Mouse (Mus musculus) hindbrain, embryonic 15.5 days (tissue): ENCODE measurements at regions not wholly inside any gene's neighbourhood (a gene's known extent, or its start where the extent isn't known, plus 50 kb on each side); places are given as distances from the start of the nearest gene placed in this dataset.

ENCODE experiments used
- ATAC-seq: fragments of 200-750 bp; cut with Nextera tagmentation; 2 replicates; pipeline ENCODE4 v1.8.0; 2017; ENCODE audit warnings: low read depth, moderate number of reproducible peaks, moderate TSS enrichment; ENCODE audit not compliant: low FRiP score
- H3K27ac ChIP-seq: fragments of 300-500 bp; sonication (generic); replicated peaks from 2 replicates; pipeline ENCODE4 v1.5.1; 2015; ENCODE audit warnings: mild to moderate bottlenecking, inconsistent platforms
- H3K27me3 ChIP-seq: fragments of 300-500 bp; sonication (generic); 2 replicates; pipeline ENCODE4 v1.6.1; 2015; ENCODE audit warnings: control low read depth, inconsistent platforms
- H3K36me3 ChIP-seq: fragments of 300-500 bp; sonication (generic); 2 replicates; pipeline ENCODE4 v1.6.1; 2015; ENCODE audit warnings: control low read depth, inconsistent platforms
- H3K4me1 ChIP-seq: fragments of 300-500 bp; sonication (generic); replicated peaks from 2 replicates; pipeline ENCODE4 v1.6.1; 2015; ENCODE audit warnings: control low read depth, inconsistent platforms
- H3K4me2 ChIP-seq: fragments of 300-500 bp; sonication (generic); 2 replicates; pipeline ENCODE4 v1.6.1; 2015; ENCODE audit warnings: moderate library complexity, mild to moderate bottlenecking, inconsistent platforms
- H3K4me3 ChIP-seq: fragments of 300-500 bp; sonication (generic); 2 replicates; pipeline ENCODE4 v1.5.1; 2015; ENCODE audit warnings: mild to moderate bottlenecking, inconsistent platforms
- H3K9ac ChIP-seq: fragments of 300-500 bp; sonication (generic); 2 replicates; pipeline ENCODE4 v1.6.1; 2015; ENCODE audit warnings: inconsistent platforms
- H3K9me3 ChIP-seq: fragments of 300-500 bp; sonication (generic); 2 replicates; pipeline ENCODE4 v1.6.1; 2016; ENCODE audit warnings: control low read depth, inconsistent platforms
- WGBS: fragments of 180-500 bp; shearing (Covaris S2); methylation state at CpG from one replicate; pipeline ENCODE4 v1.1.7; 2015; 5-methylcytosine and 5-hydroxymethylcytosine counted together

DNA sequence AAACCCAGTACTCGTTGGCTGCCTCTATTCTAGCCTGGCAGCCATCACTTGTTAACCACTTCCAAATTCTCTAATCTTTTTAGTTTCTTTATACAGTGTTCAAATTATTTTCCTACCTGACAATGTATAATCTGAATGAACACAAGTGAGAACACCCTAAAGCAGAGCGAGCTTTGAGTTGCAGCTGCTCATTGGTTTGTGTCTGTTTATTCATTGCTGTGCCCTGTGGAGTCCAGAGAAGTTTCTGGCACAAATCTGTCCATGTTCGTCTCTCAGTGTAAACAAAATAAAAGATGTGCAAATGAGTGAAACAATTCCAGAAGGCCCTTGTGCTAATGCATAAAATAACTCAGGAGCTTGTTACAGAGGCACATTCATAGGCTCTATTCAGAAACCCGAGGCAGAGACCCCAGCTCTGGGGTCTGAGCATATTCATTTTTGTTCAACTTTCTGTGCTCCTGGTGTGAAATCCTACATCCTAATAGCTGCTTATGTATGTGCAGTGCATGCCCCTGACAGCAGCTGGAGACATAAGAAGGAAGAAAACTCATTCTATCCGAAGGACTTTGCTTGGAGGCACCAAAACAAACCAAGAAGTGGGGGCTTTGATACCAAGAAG is 469.5 kb upstream of the Kdm8 start:
- no peak for ATAC-seq

DNA sequence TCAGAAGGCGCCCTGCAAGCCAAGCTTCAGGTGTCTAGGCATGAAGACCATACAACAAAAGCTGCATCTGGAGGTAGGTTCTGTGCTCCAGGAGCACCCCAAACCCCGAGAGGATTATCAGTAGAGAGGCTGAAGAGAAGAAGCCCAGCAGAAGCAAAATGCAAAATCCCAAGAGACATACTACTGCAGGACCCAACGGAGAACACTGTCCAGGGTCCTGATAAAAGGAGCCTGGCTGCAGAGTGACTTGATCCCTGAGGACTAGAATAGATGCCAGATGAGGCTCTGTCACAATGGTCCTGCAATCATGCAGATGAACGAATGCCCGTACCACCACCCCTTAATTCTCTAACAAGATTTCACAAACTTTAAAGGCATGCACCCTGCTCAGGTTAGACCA is 455.0 kb upstream of the Kdm8 start:
- peaks cover 9% of the 10 kb centered on the region for H3K4me1 ChIP-seq
- 71% methylated on average over 5 of the region's 5 CpGs for WGBS
- H3K9me3 ChIP-seq: no peaks in the 10 kb centered on the region
- H3K27me3 ChIP-seq: no peaks in the 10 kb centered on the region
- H3K4me2 ChIP-seq: no peak overlapping the region
- H3K36me3 ChIP-seq: no peaks in the 10 kb centered on the region
- no peak overlapping the region for H3K4me3 ChIP-seq
- no peak overlapping the region for H3K9ac ChIP-seq
- ATAC-seq: no peak
- H3K27ac ChIP-seq: no peak overlapping the region

More for the DNA sequence above, 469.5 kb upstream of the Kdm8 start:
- Histone ChIP-seq H3K36me3 (no peaks in the 10 kb centered on the region), H3K4me3 (no peak overlapping the region), H3K9me3 (no peaks in the 10 kb centered on the region), H3K4me1 (no peaks in the 10 kb centered on the region), H3K4me2 (no peak overlapping the region), H3K9ac (no peak overlapping the region), H3K27ac (no peak overlapping the region), H3K27me3 (no peaks in the 10 kb centered on the region)
- WGBS: 64% methylated on average over 5 of the region's 5 CpGs

DNA sequence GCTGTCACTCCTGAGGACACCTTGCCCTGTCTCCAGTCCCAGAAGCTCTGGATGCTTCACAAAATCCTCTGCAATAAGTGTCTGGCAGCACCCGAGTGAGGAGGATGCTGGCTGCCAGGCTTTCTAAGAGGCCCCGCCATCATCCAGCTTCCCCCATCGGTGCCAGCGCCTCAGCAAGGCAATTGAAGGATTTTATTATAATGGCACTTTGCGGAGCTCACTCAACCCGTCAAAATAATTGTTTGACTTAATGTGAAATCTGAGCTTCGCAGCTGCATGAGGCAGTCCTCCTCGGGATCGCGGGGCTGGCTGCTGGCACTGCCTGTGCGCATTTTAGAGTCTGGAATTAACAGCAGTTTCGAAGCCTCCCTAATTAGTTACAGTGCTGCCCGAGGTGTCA is 453.8 kb upstream of the Kdm8 start:
- no peak overlapping the region for H3K4me3 ChIP-seq
- peaks cover 9% of the 10 kb centered on the region for H3K4me1 ChIP-seq
- no peaks in the 10 kb centered on the region for H3K36me3 ChIP-seq
- H3K4me2 ChIP-seq: peak overlapping the region; percentile 37
- no peaks in the 10 kb centered on the region for H3K9me3 ChIP-seq
- no peak for ATAC-seq
- H3K9ac ChIP-seq: 0 out of 2 replicates have a peak overlapping the region, but pooled peaks have one; percentile 7
- H3K27me3 ChIP-seq: no peaks in the 10 kb centered on the region
- no peak overlapping the region for H3K27ac ChIP-seq
- WGBS: 19% methylated on average over 13 of the region's 13 CpGs

DNA sequence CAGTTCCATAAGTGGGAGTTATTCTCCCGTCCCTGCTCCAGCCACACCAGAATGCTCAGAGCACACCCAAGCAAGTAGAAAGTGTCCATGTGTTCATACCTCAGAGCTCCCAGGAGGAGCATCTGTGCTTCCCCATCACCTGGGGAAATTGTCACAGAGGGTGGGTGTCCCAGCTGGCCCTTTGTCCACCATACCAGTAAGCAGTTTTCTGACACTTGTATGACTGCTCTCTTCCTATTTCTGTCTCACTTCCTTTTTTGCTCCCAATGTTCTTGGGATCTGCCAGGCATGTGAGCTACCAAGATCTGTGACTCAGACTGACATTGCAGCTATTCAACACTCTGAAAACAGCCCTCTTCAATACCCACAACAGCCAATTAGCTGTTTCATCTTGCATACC is 447.9 kb upstream of the Kdm8 start:
- H3K9me3 ChIP-seq: no peaks in the 10 kb centered on the region
- no peaks in the 10 kb centered on the region for H3K36me3 ChIP-seq
- no peaks in the 10 kb centered on the region for H3K4me1 ChIP-seq
- H3K27me3 ChIP-seq: no peaks in the 10 kb centered on the region
- H3K9ac ChIP-seq: no peak overlapping the region
- ATAC-seq: no peak
- H3K27ac ChIP-seq: no peak overlapping the region
- H3K4me3 ChIP-seq: no peak overlapping the region
- WGBS: 87% methylated on average over 1 of the region's 1 CpGs
- no peak overlapping the region for H3K4me2 ChIP-seq

DNA sequence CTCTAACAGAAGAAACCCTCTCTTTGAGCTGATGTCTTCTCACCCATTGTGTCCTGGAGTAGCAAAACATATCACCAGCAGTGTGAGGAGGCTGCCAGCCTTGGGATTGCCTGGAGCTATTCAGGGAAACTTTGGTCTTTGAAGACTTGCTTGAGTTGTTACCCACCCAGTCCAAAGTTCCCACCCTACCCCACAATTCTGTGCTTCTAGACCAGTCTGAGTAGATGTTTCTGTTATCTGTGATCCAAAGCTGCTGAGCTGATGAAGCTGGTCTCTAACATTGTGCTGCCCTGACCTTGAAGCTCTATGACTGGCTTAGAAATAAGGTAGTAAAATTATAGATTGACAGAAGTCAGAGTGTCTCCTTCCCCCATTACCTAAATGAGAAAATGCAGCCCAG is 443.8 kb upstream of the Kdm8 start:
- Histone ChIP-seq H3K4me2 (no peak overlapping the region), H3K9ac (no peak overlapping the region), H3K4me1 (no peaks in the 10 kb centered on the region), H3K27me3 (no peaks in the 10 kb centered on the region), H3K9me3 (no peaks in the 10 kb centered on the region), H3K4me3 (no peak overlapping the region), H3K27ac (no peak overlapping the region), H3K36me3 (no peaks in the 10 kb centered on the region)
- no peak for ATAC-seq

DNA sequence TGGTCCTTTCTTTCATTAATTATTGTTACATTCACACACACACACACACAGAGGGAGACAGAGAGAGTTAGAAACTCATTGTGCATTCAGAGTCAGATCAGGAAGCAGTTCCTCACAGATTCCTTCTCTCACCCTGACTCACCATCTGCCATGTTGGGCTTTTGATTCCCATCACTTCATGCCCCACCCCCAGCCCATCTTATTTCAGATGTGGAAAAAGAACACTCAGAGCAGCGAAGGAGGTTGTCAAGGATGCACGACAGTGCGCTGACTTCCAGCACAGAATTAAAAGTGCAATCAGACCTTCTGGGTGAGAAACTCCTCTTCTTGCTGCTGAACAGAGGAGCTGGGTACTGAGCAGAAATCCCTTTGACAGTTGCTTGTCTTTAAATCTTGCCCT is 438.8 kb upstream of the Kdm8 start:
- no peaks in the 10 kb centered on the region for H3K27me3 ChIP-seq
- H3K4me3 ChIP-seq: no peak overlapping the region
- H3K9me3 ChIP-seq: no peaks in the 10 kb centered on the region
- H3K9ac ChIP-seq: no peak overlapping the region
- H3K4me1 ChIP-seq: no peaks in the 10 kb centered on the region
- H3K36me3 ChIP-seq: no peaks in the 10 kb centered on the region
- ATAC-seq: no peak
- no peak overlapping the region for H3K4me2 ChIP-seq
- WGBS: 50% methylated on average over 3 of the region's 3 CpGs
- H3K27ac ChIP-seq: no peak overlapping the region

DNA sequence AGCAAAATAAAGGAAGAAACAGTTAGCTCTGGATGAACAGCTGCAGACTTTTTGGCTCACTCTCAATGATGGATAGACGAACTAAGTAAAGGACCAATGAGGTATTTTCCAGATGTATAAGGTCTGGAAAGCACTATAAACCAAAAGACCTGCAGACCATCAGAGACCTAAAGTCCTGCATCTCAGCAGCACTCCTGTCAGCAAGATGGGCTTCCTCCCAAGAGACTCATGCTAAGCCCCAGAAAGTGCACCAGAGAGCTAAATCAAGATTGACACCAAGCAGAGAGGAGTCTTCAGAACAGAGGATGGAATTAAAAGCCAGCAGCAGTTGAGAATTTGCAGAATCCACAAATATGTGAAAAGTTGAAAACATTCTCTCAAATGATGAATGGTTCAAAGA is 425.2 kb upstream of the Kdm8 start:
- H3K9me3 ChIP-seq: no peaks in the 10 kb centered on the region
- H3K27me3 ChIP-seq: no peaks in the 10 kb centered on the region
- no peak overlapping the region for H3K4me2 ChIP-seq
- H3K36me3 ChIP-seq: no peaks in the 10 kb centered on the region
- ATAC-seq: no peak
- H3K27ac ChIP-seq: no peak overlapping the region
- 79% methylated on average over 1 of the region's 1 CpGs for WGBS
- H3K4me1 ChIP-seq: no peaks in the 10 kb centered on the region
- H3K9ac ChIP-seq: no peak overlapping the region
- no peak overlapping the region for H3K4me3 ChIP-seq

DNA sequence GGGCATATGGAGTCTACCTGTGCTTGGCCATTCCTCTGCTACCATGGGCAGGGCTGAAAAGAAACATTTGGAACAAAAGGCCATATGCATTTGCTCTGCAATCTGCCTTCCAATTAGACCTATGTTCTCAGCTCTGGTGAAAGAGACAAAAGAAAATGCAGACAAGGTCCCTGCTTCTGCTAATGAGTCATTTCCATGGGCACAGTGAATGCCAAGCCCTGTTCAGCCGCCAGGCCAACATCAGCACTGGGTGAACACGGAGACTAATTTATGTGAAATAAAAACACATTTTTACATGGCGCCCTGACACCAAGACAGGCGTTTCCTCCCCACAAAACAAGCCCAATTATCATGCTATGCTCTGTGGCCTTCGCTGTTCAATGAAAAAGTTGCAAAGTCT is 419.5 kb upstream of the Kdm8 start:
- Histone ChIP-seq H3K27me3 (no peaks in the 10 kb centered on the region), H3K4me1 (no peaks in the 10 kb centered on the region), H3K27ac (no peak overlapping the region), H3K9ac (no peak overlapping the region), H3K4me3 (no peak overlapping the region), H3K36me3 (no peaks in the 10 kb centered on the region), H3K9me3 (no peaks in the 10 kb centered on the region), H3K4me2 (no peak overlapping the region)
- 67% methylated on average over 5 of the region's 5 CpGs for WGBS
- no peak for ATAC-seq

DNA sequence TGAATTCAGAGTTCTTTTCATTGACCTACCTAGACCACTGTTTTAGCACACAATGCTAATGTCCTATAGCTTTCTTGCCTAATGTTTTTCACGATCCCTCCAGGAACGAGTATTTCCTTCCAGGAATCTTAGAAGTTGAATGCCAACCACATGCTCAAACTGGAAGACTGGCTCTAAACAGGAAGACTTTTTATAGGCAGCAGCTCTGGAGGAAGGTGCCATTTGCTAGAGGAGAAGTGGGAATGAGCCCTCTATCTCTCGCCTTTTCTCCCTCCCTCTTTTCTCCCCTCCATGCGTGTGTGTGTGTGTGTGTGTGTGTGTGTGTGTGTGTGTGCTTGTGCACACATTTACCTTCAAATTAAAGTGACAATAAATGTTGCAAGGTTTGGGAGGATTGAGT is 410.7 kb upstream of the Kdm8 start:
- H3K36me3 ChIP-seq: no peaks in the 10 kb centered on the region
- no peak overlapping the region for H3K27ac ChIP-seq
- no peak overlapping the region for H3K4me2 ChIP-seq
- no peaks in the 10 kb centered on the region for H3K9me3 ChIP-seq
- no peak overlapping the region for H3K9ac ChIP-seq
- 74% methylated on average over 4 of the region's 4 CpGs for WGBS
- H3K4me1 ChIP-seq: peaks cover 17% of the 10 kb centered on the region; the same call in 1 of the 2 replicates
- no peak for ATAC-seq
- H3K4me3 ChIP-seq: no peak overlapping the region
- no peaks in the 10 kb centered on the region for H3K27me3 ChIP-seq

DNA sequence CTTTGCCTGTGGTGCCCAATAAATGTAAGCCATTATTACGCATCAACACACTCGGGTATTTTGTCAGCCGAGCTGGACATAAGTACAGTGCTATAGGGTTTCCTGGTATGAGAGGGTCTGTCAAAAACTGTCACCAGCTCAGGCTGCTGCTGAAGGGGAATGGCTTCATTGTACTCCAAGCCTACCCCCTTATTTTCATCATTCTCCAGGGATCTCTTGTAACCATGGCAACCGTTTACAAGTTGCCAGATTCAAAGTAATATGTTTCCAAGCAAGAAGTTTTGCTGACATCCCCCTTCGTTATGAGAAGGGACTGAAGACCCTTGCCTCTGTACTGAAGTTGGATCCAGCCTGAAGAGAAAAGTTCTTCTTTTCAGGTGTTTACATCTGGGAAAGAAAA is 410.3 kb upstream of the Kdm8 start:
- H3K27ac ChIP-seq: no peak overlapping the region
- H3K36me3 ChIP-seq: no peaks in the 10 kb centered on the region
- no peak for ATAC-seq
- WGBS: 64% methylated on average over 5 of the region's 5 CpGs
- H3K4me3 ChIP-seq: no peak overlapping the region
- H3K4me2 ChIP-seq: no peak overlapping the region
- no peaks in the 10 kb centered on the region for H3K27me3 ChIP-seq
- no peak overlapping the region for H3K9ac ChIP-seq
- H3K9me3 ChIP-seq: no peaks in the 10 kb centered on the region
- H3K4me1 ChIP-seq: peaks cover 19% of the 10 kb centered on the region; the same call in 1 of the 2 replicates

DNA sequence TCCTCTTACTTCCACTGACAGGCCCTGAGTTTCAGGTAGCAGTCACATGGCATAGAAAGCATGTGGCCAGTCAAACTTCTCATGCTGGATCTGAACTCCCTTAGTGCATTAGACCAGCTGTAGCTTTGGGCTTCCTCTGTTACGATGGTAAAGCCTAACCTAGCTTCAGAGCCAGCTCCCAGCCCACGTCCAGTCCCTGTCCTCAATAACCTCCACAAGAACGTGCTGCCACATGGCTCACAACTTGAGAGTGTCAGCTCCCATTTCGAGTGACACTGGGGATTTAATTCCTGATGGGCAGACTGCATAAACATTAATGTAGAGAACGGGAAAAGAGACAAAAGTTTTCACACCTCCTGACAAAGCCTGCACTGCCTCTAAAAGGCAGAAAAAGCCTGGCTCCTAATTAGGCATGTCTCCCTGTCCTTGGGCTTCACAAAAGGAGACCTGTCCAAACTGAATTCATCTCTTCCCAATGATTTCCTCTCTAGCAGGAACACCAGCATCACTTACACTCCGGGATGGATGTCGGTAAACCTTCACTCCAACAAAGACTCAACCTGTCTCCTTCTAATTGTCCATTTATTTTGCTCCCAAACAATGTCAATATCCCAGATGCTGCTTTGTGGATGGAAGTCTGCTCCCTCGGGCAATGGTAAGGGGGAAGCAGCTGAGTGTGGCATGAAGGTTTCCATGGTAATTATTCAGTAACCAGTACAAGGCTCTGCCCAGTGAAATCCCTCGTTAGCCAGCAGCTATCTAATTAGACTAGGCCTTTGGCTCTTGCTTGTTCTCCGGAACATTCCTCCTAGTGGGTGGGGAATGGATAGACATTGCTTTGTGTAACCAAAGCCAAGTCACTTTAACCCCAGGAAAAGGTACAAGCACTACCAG is 408.1 kb upstream of the Kdm8 start:
- Histone ChIP-seq H3K9me3 (no peaks in the 10 kb centered on the region), H3K9ac (no peak overlapping the region), H3K27ac (no peak overlapping the region), H3K4me1 (peaks cover 19% of the 10 kb centered on the region; the same call in 1 of the 2 replicates), H3K27me3 (no peaks in the 10 kb centered on the region), H3K36me3 (no peaks in the 10 kb centered on the region), H3K4me3 (no peak overlapping the region), H3K4me2 (no peak overlapping the region)
- 26% methylated on average over 10 of the region's 10 CpGs for WGBS
- ATAC-seq: no peak

DNA sequence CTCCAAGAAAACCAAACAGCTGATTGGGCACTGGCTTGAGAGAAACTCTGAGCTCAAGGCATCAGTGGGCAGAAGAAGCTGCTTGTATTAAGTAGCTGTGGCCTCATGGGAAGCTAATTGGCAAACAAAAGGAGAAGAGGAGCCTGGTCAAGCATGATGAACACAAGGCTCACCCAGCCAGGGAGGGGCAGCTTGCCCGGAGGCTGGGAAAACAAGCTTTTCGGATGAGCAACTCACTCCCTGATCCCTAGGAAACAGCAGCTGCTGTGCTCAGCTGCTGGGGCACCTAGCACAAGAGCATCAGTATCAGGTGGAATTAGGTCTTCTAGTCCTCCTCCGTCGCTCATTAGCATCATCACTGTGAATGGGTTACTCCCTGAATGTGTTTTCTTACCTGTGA is 405.6 kb upstream of the Kdm8 start:
- WGBS: 31% methylated on average over 4 of the region's 4 CpGs
- H3K27me3 ChIP-seq: no peaks in the 10 kb centered on the region
- H3K4me1 ChIP-seq: peaks cover 18% of the 10 kb centered on the region; the same call in 1 of the 2 replicates
- H3K36me3 ChIP-seq: no peaks in the 10 kb centered on the region
- no peak overlapping the region for H3K9ac ChIP-seq
- H3K4me3 ChIP-seq: no peak overlapping the region
- no peak overlapping the region for H3K27ac ChIP-seq
- no peaks in the 10 kb centered on the region for H3K9me3 ChIP-seq
- no peak overlapping the region for H3K4me2 ChIP-seq
- ATAC-seq: 0 out of 2 replicates have a peak, but pooled peaks have one; percentile 33
